Mouse (Mus musculus) ES-E14 (cell line): ENCODE results near the gene Ap2m1.

Experiments
- CHD2 ChIP-seq: IDR thresholded peaks from 2 replicates; pipeline ENCODE4 v1.6.1; 2014; ENCODE audit warnings: mild to moderate bottlenecking, low read depth, low read length, inconsistent platforms
- MAFK ChIP-seq: IDR thresholded peaks from 2 replicates; pipeline ENCODE4 v1.6.1; 2014; ENCODE audit warnings: mild to moderate bottlenecking, low read depth, low read length, inconsistent platforms; ENCODE audit not compliant: insufficient read depth
- ZC3H11A ChIP-seq: IDR thresholded peaks from 2 replicates; pipeline ENCODE4 v1.6.1; 2012; ENCODE audit warnings: low read depth, mild to moderate bottlenecking, inconsistent platforms, low read length, borderline replicate concordance
- ZNF384 ChIP-seq: IDR thresholded peaks from 2 replicates; pipeline ENCODE4 v1.6.1; 2012; ENCODE audit warnings: low read depth, low read length, inconsistent platforms

DNA sequence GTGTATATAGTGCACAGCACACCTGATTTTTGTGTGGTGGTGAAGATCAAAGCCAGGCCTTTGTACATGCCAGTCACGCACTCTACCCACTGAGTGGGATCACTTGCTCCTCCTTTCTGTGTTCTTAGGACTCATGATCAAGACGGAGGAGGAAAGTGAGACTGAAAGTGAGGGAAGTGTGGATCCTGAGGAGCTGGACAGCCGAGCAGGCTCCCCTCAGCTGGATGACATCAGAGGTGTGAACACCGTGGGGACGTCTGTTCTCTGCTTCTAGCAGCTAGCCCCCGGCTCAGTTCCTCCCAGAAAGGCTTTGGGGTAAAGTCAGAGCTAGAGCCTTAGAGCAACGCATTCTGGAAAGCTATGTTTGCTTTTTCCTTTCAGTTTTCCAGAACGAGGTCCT lies 29.3 kb upstream of the Ap2m1 start:
- TF ChIP-seq ZNF384 (no peak), CHD2 (no peak), MAFK (no peak), ZC3H11A (no peak)
